Mouse (Mus musculus) layer of hippocampus, adult 2 months (tissue): ENCODE measurements around the gene Pck1. TPM values are rescaled to one million over a fixed set of nuclear protein-coding genes. Genes with fewer than 3 reads are reported as not detected.

Experiments used
- DNase-seq, 2 experiments: peaks; one replicate each; pipeline ENCODE4 v3.0.0; 2022; ENCODE audit warnings: low spot score in 2 of 2
- H3K27ac ChIP-seq: fragments of 200-600 bp; 2 replicates; pipeline ENCODE4 v1.8.1; 2022
- H3K4me3 ChIP-seq: fragments of 200-600 bp; 2 replicates; pipeline ENCODE4 v1.8.1; 2022; ENCODE audit warnings: mild to moderate bottlenecking
- CTCF ChIP-seq: fragments of 200-600 bp; conservative IDR thresholded peaks from 2 replicates; pipeline ENCODE4 v1.8.1; 2022; ENCODE audit warnings: antibody characterized with exemption, mild to moderate bottlenecking, moderate library complexity
- total RNA-seq, 2 experiments: library from RNA; stranded (reverse); gene quantifications; 2 replicates each; pipeline ENCODE4 v1.2.3; 2021

Pck1 gene
- total RNA-seq, 2 experiments from 2014 or later: not detected

DNA sequence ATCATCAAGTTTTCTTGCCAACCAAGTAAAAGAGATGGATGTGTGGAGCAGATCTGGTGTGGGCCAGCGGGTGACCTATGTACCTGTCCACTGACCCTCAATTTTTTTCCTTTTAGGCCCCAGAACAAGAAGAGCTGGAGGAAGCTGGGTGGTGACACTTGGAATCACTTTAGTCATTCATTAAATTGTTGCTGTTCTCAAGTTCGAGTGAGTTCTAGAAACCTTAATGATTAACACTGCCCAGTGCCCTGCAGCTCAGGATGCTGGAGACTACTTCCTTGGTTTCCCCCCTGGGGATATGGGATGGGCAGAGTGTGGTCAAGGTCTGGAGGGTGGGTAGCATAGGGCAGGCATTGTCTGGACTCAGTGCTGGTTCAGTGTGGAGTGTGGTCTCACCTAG, 23.7 kb upstream of the Pck1 start:
- no peak overlapping the region for H3K4me3 ChIP-seq
- no peak overlapping the region for H3K27ac ChIP-seq
- TF ChIP-seq CTCF: no peak
- DNase-seq: no peak

DNA sequence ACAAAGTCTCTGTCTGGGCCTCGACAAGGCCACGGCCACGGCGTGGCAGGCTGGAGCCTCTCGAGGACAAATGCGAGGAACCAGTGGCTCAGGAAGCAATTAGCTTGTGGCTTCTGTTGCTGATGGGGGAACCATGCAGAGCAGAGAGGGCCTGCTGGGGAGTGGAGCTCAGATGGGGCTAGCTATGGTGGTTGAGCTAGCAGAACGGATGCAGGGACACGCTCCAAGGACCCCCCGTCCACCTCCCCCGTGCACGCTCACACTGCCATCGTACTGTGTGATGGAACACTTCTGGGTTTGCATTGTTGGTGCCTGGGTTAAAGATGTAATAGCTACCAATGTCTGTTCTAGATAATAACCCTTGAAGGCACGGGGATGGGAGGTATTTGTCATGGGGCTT, 20.6 kb upstream of the Pck1 start:
- Histone ChIP-seq H3K4me3 (no peak overlapping the region), H3K27ac (no peak overlapping the region)
- no peak for DNase-seq
- TF ChIP-seq CTCF: no peak

DNA sequence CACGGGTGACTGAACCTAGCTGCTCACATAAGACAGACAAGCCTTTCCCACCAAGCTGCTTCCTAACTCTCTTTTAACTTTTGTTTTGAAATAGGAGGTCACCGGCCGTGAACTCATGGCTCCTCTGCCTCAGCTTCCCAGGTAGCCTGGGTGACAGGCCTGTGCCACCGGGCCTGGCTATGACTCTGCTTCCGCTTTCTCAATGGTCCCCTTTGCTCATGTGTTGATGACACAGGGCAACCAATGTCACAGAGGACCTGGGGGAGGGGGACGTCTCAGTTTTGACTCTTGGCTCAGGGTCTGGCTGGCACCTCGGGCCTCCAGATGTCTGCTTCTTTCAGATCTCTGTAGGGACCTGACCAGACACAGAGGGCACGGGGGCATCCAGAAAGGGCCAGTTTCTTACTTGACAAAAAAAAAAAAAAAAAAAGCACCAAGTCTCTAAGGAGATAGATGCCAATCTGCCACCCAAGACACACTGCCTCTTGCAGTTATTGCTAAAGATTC, 20.0 kb upstream of the Pck1 start:
- TF ChIP-seq CTCF: no peak
- no peak overlapping the region for H3K4me3 ChIP-seq
- DNase-seq: no peak
- no peak overlapping the region for H3K27ac ChIP-seq

DNA sequence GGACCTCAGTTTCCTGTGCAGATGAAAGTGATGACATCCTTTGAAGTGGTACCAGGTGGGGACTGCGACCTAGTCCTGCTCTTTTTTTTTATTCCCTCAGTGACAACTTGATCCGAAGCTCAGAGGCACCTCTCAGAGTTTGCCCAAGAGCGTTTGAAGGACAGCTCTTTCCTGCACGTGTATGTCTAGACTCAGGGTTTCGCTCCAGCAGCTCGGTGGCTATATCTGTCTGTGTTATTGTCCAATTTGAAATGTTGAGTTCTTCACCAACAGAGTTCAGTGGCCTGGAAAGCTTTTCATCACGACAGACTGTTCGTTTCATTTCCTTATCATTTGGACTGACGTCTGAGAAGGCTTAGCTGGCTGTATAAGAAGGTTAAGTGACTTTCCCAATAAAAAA, 18.2 kb upstream of the Pck1 start:
- Histone ChIP-seq H3K27ac (no peak overlapping the region), H3K4me3 (no peak overlapping the region)
- no peak for TF ChIP-seq CTCF
- DNase-seq: no peak

DNA sequence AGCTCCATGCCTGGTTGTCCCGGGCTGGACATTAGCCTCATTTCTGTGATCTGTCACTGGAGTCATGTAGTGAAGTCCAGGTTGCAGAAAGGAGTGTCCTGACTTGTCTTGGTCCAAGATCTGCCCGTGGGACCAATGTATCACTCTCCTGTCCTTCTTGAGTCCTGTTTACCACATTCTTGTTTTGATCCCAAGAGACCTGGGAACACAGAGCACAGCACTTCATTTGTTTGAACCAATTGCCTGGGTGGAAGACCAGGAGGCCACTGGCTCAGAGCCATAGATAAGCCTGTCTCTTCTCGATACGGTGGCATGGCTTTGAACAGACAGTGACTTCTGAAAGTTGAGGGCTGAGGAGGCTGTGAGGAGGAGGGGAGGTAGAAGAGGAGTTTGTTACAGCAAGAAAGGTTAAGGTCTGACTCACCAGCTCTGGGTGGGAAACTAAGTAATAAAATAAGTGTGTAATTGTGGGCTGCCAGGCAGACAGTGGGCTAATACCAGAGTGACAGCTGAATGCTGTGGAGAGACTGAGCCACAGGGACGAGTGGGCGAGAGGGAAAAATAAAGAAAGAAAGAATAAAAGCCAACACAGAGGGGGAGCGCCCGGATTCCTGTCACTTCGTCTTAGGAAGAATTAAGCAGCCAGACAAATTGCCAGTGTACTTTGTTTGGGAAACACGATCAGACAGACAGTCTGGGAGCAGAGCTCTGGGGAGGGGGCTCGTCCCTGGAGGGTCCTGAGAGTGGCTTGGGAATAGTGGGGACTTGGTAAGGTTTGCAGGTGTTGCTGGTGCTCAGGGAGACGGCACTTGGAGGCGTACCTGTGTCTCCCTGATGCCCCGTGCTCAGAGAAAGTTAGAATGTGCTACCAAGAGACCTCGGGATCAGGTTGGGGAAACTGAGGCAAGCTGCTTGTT, 14.3 kb upstream of the Pck1 start:
- DNase-seq: peak in 1 of 2 experiments; percentile 52
- Histone ChIP-seq H3K27ac (no peak overlapping the region), H3K4me3 (no peak overlapping the region)
- TF ChIP-seq CTCF: no peak

DNA sequence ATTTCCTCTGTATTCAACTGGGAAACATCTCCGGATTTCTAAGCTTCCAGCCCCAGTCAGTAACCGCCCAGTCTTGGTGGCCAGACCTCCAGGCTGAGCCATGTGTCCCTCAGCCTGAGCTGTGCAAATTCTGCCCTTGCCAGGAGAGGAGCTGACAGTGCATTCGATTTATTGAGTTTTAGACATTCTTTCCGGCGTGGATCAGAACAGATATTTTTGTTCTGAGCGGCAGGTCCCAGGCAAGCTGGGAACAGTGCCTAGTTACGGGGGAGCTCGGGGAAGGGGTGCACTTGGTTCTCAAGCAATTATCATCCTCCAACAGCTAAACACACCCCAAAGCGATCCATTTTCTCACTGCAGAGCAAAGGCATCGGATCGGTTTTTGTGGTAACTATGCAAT, 9.2 kb upstream of the Pck1 start:
- peak; percentile 39 to 60 for DNase-seq
- H3K27ac ChIP-seq: peak overlapping the region; percentile 78
- no peak for TF ChIP-seq CTCF
- H3K4me3 ChIP-seq: peak overlapping the region; percentile 11

DNA sequence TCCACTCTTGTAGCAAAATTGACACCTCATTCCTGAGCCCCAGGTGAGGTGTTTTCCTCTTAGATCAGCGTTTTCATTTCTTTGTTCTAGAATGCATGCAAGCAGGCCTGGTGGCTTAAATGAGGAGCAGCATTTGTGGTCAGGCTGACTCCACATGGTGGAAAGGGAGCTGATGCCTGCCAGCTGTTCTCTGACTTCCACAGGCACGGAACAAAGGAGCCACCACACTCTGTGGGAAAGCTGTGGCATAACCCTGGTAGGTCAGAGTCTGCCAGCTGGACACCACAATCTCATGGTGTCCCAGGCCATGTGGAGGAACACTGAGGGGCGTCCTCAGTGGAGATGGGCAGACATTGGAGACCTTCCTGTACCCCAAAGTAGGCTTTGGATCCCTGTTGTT, 7.0 kb upstream of the Pck1 start:
- no peak overlapping the region for H3K27ac ChIP-seq
- DNase-seq: no peak
- no peak for TF ChIP-seq CTCF
- H3K4me3 ChIP-seq: no peak overlapping the region

DNA sequence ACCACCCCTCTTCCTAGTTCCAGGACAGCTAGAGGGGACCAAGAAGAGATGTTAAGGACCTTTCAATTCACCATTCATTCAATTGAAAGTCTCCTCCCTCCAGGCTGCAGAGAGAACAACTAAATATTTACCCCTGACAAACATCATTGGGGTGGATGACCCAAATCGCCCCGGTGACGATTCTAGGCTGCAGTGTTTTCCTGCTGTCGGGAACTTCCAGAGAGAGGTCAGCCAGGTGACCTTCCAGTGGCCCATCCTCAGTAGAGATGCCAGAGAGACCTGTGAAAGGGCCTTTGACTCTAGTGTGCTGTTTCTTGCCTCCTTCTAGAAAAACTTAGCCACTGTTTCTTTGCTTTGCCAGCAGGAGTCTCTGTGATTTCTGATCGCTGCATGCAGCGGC, 6.1 kb upstream of the Pck1 start:
- DNase-seq: no peak
- Histone ChIP-seq H3K4me3 (no peak overlapping the region), H3K27ac (no peak overlapping the region)
- no peak for TF ChIP-seq CTCF

DNA sequence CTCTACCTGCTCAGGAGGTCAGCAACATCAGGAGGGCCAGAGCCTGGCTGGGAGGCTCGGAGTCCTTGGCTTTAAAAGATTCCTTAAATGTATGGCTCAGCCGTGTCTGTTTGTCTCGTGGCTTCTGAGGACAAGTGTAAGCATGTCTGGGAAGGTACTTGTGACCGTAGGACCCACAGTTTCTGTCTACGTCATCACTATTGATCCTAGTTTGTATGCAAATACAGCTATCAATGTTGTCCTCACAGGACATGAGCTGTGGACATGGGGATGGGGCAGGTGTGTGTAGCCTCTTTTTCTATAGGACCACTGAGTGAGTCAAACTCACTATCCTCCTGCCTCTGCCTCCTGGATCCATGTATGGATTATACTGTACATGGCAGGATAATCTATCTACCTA, 4.8 kb upstream of the Pck1 start:
- no peak for DNase-seq
- Histone ChIP-seq H3K4me3 (no peak overlapping the region), H3K27ac (no peak overlapping the region)
- no peak for TF ChIP-seq CTCF

DNA sequence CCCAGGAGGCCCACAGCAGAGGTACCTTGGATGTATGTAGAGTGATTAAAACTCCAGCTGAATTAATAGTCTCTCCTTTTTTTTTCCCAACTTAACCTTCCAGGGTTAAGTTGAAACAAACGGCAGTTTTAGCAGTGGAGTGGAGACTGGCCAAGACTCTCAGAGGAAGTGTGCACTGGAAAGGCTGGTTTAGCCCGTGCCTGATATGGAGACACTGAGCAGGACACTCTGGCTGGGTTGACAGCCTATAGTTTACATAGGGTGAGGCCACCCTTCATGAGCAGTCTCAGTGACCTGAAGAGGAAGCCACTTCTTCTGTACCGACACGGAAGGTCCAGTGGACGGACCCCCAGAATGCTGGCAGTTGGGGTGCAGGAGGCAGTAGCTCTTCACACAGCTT, 1.5 kb upstream of the Pck1 start:
- no peak for TF ChIP-seq CTCF
- Histone ChIP-seq H3K4me3 (no peak overlapping the region), H3K27ac (no peak overlapping the region)
- DNase-seq: no peak

DNA sequence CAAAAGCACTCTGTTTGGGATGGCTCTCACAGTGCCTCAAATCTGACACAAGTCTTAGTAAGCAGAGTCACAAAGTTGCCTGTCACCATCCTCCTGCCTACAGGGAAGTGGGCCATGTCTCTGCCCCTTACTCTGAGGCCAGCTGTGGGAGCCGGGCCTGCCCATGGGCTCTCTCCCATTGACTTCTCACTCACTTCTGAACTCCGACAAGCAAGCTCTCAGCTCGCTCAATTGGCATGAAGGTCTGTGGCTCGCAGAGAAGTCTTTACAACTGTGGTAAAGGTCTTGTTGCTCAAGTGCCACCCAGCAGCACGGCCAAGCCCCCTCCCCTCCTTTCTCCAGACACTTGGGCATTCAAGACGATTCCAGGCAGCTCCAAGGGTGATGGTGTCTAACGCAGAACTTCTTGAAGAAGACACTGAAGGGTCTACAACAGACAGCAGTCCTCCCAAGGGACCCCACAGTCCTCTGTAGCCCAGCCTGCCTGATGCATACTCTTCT, 1.0 kb upstream of the Pck1 start:
- DNase-seq: no peak
- no peak for TF ChIP-seq CTCF
- no peak overlapping the region for H3K27ac ChIP-seq
- no peak overlapping the region for H3K4me3 ChIP-seq

DNA sequence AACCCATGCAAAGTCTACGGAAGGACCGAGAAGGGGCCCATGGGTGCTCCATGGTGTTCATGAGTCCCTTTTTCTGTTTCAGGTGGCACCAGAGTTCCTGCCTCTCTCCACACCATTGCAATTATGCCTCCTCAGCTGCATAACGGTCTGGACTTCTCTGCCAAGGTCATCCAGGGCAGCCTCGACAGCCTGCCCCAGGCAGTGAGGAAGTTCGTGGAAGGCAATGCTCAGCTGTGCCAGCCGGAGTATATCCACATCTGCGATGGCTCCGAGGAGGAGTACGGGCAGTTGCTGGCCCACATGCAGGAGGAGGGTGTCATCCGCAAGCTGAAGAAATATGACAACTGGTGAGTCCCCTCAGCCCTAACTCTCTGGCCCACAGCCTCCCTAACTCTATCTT, 418 bp downstream of the Pck1 start:
- no peak for DNase-seq
- Histone ChIP-seq H3K4me3 (no peak overlapping the region), H3K27ac (no peak overlapping the region)
- no peak for TF ChIP-seq CTCF

DNA sequence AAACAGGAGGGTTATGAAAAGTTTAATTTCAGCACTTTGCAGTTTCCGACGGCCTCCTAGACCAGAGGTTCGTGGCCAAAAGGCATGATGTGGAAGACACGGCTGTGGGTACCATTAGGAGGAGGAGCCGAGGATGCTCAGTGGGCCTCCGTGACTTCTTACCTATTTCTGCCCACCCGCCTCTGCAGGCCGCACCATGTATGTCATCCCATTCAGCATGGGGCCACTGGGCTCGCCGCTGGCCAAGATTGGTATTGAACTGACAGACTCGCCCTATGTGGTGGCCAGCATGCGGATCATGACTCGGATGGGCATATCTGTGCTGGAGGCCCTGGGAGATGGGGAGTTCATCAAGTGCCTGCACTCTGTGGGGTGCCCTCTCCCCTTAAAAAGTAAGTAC, 1.7 kb downstream of the Pck1 start:
- Histone ChIP-seq H3K27ac (no peak overlapping the region), H3K4me3 (no peak overlapping the region)
- DNase-seq: no peak
- TF ChIP-seq CTCF: no peak

DNA sequence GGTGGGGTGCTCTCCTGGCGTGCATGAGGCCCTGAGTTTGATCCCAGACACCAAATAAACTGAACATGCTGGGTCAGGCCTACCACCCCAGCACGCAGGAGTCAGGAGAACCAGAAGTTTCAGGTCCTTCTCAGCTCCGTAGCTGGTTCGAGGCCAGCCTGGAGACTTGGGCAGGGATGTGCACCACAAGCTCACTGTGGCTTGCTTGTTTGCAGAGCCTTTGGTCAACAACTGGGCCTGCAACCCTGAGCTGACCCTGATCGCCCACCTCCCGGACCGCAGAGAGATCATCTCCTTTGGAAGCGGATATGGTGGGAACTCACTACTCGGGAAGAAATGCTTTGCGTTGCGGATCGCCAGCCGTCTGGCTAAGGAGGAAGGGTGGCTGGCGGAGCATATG, 2.1 kb downstream of the Pck1 start:
- Histone ChIP-seq H3K4me3 (no peak overlapping the region), H3K27ac (no peak overlapping the region)
- no peak for TF ChIP-seq CTCF
- no peak for DNase-seq
